In the genomic region with DNA sequence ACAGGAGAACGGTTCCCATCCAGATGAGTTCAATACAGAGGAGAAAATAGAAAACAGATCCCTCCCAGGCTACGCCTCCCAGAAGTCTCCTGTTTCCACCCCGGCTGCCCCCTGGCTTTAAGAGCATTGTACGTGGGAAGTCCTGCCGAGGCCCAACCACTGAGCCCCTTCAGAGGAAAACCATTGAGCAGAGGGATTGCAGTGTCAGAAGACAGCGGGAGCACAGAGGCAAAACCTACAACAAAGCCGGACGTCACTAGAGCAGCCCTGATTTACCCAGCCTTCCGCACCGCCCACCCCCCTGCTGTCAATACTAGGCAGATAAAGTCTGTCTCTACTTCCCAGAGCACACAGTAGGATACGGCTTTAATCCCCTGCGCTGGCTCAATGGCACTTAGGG, we compare ENCODE assay signal across 8 mouse cellular contexts. TPM values are rescaled to one million over a fixed set of nuclear protein-coding genes. Genes with fewer than 3 reads are reported as not detected.
DNase-seq lines count a peak whose midpoint lies in the region; ATAC-seq lines count a peak whose summit lies in the region.

No protein-coding gene starts in this region.

- peaks cover 3% of the 10 kb centered on the region; the same call in 1 of the 2 replicates for H3K9me3 ChIP-seq in embryonic facial prominence, embryonic 10.5 days
- no peaks in the 10 kb centered on the region for H3K9me3 ChIP-seq in limb, embryonic 11.5 days (ENCODE audit: control insufficient read depth, low read length)

- peaks cover 27% of the 10 kb centered on the region for H3K4me1 ChIP-seq in embryonic facial prominence, embryonic 10.5 days
- H3K4me1 ChIP-seq in limb, embryonic 11.5 days (ENCODE audit: control insufficient read depth, insufficient read depth, low read length): no peaks in the 10 kb centered on the region

- H3K4me3 ChIP-seq in embryonic facial prominence, embryonic 10.5 days: peak overlapping the region; percentile 71
- H3K4me3 ChIP-seq in limb, embryonic 11.5 days (ENCODE audit: low read depth, low read length): peak overlapping the region; percentile 83

- H3K9ac ChIP-seq in limb, embryonic 11.5 days (ENCODE audit: low read length): peak overlapping the region; percentile 94; the same call in 1 of the 2 replicates

- peak overlapping the region; percentile 95 for H3K4me2 ChIP-seq in limb, embryonic 11.5 days (ENCODE audit: low read depth, severe bottlenecking)

- ATAC-seq in limb, embryonic 11.5 days (ENCODE audit: insufficient number of reproducible peaks, low FRiP score, low TSS enrichment, low read depth): peak; percentile 49; the same call in 1 of the 2 replicates
- no peak; the same call in 1 of the 2 replicates for ATAC-seq in megakaryocyte progenitor cell, adult 5-6 weeks (replicated peaks; ENCODE audit: poor library complexity)

- peak overlapping the region; percentile 92 for H3K27ac ChIP-seq in embryonic facial prominence, embryonic 10.5 days (replicated peaks)
- H3K27ac ChIP-seq in limb, embryonic 11.5 days (replicated peaks; ENCODE audit: low read depth, low read length): peak overlapping the region; percentile 91

- H3K27me3 ChIP-seq in embryonic facial prominence, embryonic 10.5 days (replicated peaks; ENCODE audit: low read depth, poor library complexity, severe bottlenecking): peaks cover 21% of the 10 kb centered on the region
- no peaks in the 10 kb centered on the region for H3K27me3 ChIP-seq in limb, embryonic 11.5 days (ENCODE audit: control insufficient read depth, insufficient read depth, low read length)

- WGBS in embryonic facial prominence, embryonic 10.5 days: under 1% methylated on average over 12 of the region's 12 CpGs
- 0% methylated on average over 12 of the region's 12 CpGs for WGBS in limb, embryonic 11.5 days

- H3K36me3 ChIP-seq in embryonic facial prominence, embryonic 10.5 days (replicated peaks): peaks cover 14% of the 10 kb centered on the region
- H3K36me3 ChIP-seq in limb, embryonic 11.5 days (ENCODE audit: control insufficient read depth, insufficient read depth, low read length): no peaks in the 10 kb centered on the region

- peak; percentile 28 to 34 for DNase-seq in right cerebral cortex, adult 2 months (ENCODE audit: low spot score in 2 of 2)
- no peak for DNase-seq in right cerebral cortex, postnatal 25 days
- DNase-seq in embryonic facial prominence, embryonic 10.5 days (ENCODE audit: low spot score): peak; percentile 85
- DNase-seq in heart, postnatal 4 days: peak; percentile 40
- DNase-seq in limb, embryonic 11.5 days (ENCODE audit: low spot score): peak; percentile 79
- peak; percentile 65 for DNase-seq in neural tube, embryonic 10.5 days (ENCODE audit: extremely low spot score, low spot score)
- no peak for DNase-seq in thymus, postnatal 14 days

RNA-seq across cellular contexts. Expression of a gene that starts 0.8 kb away (rescaled TPM):
- polyA plus RNA-seq in embryonic facial prominence, embryonic 10.5 days (2016; fragmentation: Nextera tagmentation; extraction: Ambion mirVana): 72.0 and 74.6 TPM in 2 replicates
- 1 to 10 TPM; 7.6 to 8.5 TPM for total RNA-seq in heart, postnatal 4 days (2021)
- polyA plus RNA-seq in limb, embryonic 11.5 days (2014; fragmentation: Nextera tagmentation; extraction: Ambion mirVana): 118 and 120 TPM in 2 replicates
- total RNA-seq in megakaryocyte progenitor cell, adult 5-6 weeks (2015): not detected in 2 replicates
- not detected in 2 replicates for total RNA-seq in megakaryocyte progenitor cell, adult 5-6 weeks (2017)

Comparison
In these comparisons a context has a peak if more than half of its experiments do, and no peak if none do; other contexts are left out.
1. DNase-seq: peak in right cerebral cortex, adult 2 months (2 of 2), embryonic facial prominence, embryonic 10.5 days (single experiment), heart, postnatal 4 days (single experiment), limb, embryonic 11.5 days (single experiment) and neural tube, embryonic 10.5 days (single experiment); none in right cerebral cortex, postnatal 25 days (single experiment) and thymus, postnatal 14 days (single experiment).
2. RNA of a gene that starts 0.8 kb away (total RNA-seq): 7.6 to 8.5 TPM in heart, postnatal 4 days; not detected in megakaryocyte progenitor cell, adult 5-6 weeks; every median in the first group is over 4 times any median in the second.